Mouse (Mus musculus): ENCODE data around the gene Krtap4-16. TPM values are rescaled to one million over a fixed set of nuclear protein-coding genes. Genes with fewer than 3 reads are reported as not detected.
"Not testable (repeated sequence)": the region's sequence is repeated elsewhere in the genome, so short reads cannot be mapped to it uniquely, and the experiment has no call there.

Krtap4-16 gene
- polyA plus RNA-seq (2012; rRNA removed) (0.11 TPM in 1 of 2 replicates, not detected in the other), polyA plus RNA-seq (2014; fragmentation: Nextera tagmentation; extraction: Ambion mirVana) (not detected in 2 replicates)

GRCm38 (mm10) chr11:99851508-99851907 is at the start of gene Krtap4-16:
Krtap4-16 (minus strand) TSS chr11:99851608.
- Histone ChIP-seq H3K4me3 (ENCODE audit: insufficient read depth in 1 of 2, low read depth in 2 of 2, low read length in 2 of 2) (no peak within 1 kb of the TSS), H3K9me3 (ENCODE audit: control insufficient read depth, low read length) (no peaks in the 10 kb centered on the region), H3K27ac (no peak within 1 kb of the TSS), H3K9ac (replicated peaks) (no peak within 1 kb of the TSS), H3K27me3 (ENCODE audit: control insufficient read depth, insufficient read depth, low read length) (no peaks in the 10 kb centered on the region), H3K4me2 (ENCODE audit: low read depth) (no peak within 1 kb of the TSS), H3K4me1 (replicated peaks; ENCODE audit: control insufficient read depth in 2 of 2, insufficient read depth in 2 of 2, low read length in 1 of 2) (no peaks in the 10 kb centered on the region), H3K36me3 (replicated peaks; ENCODE audit: control insufficient read depth, insufficient read depth, low read depth) (no peaks in the 10 kb centered on the region)
- ATAC-seq (ENCODE audit: insufficient read depth) (no peak), DNase-seq (ENCODE audit: low read depth in 3 of 3, low spot score in 3 of 3) (no peak)
- TF ChIP-seq EP300 (IDR thresholded peaks at IDR 0.05; ENCODE audit: low read depth) (no peak), CTCF (IDR thresholded peaks at IDR 0.05; ENCODE audit: low read depth) (no peak)

GRCm38 (mm10) chr11:99878887-99879286 is 27.5 kb upstream of the Krtap4-16 start, which contains the start of gene Gm11567:
Gm11567 (plus strand) TSS chr11:99879187.
- H3K9ac ChIP-seq (replicated peaks); H3K4me2 ChIP-seq (ENCODE audit: low read depth); H3K27me3 ChIP-seq (ENCODE audit: control insufficient read depth, insufficient read depth, low read length); H3K9me3 ChIP-seq (ENCODE audit: control insufficient read depth, low read length); H3K27ac ChIP-seq; H3K4me1 ChIP-seq (replicated peaks; ENCODE audit: control insufficient read depth in 2 of 2, insufficient read depth in 2 of 2, low read length in 1 of 2); H3K36me3 ChIP-seq (replicated peaks; ENCODE audit: control insufficient read depth, insufficient read depth, low read depth); ATAC-seq (ENCODE audit: insufficient read depth); DNase-seq (ENCODE audit: low read depth in 3 of 3, low spot score in 3 of 3); H3K4me3 ChIP-seq (ENCODE audit: insufficient read depth in 1 of 2, low read depth in 2 of 2, low read length in 2 of 2): not testable (repeated sequence)
- 10% methylated on average over 1 of the region's 1 CpGs for WGBS (ENCODE audit: insufficient replicate concordance)

- H3K27me3 ChIP-seq (ENCODE audit: control insufficient read depth, insufficient read depth, low read length); H3K4me1 ChIP-seq (replicated peaks; ENCODE audit: control insufficient read depth in 2 of 2, insufficient read depth in 2 of 2, low read length in 1 of 2); H3K9me3 ChIP-seq (ENCODE audit: control insufficient read depth, low read length); H3K4me2 ChIP-seq (ENCODE audit: low read depth); H3K36me3 ChIP-seq (replicated peaks; ENCODE audit: control insufficient read depth, insufficient read depth, low read depth); H3K9ac ChIP-seq (replicated peaks); DNase-seq (ENCODE audit: low read depth in 3 of 3, low spot score in 3 of 3); H3K27ac ChIP-seq; H3K4me3 ChIP-seq (ENCODE audit: insufficient read depth in 1 of 2, low read depth in 2 of 2, low read length in 2 of 2); ATAC-seq (ENCODE audit: insufficient read depth): not testable (repeated sequence)
- 50% methylated on average over 1 of the region's 1 CpGs for WGBS (ENCODE audit: insufficient replicate concordance)
Observed at GRCm38 (mm10) chr11:99873089-99873488, 21.7 kb upstream of the Krtap4-16 start, which contains the start of gene Krtap9-1. Krtap9-1 (plus strand) TSS chr11:99873389.

- H3K4me1 ChIP-seq (replicated peaks; ENCODE audit: control insufficient read depth in 2 of 2, insufficient read depth in 2 of 2, low read length in 1 of 2) = not testable (repeated sequence)
Observed at GRCm38 (mm10) chr11:99864176-99864575, 12.8 kb upstream of the Krtap4-16 start, which contains the start of gene Gm11559. Gm11559 (plus strand) TSS chr11:99864476.

GRCm38 (mm10) chr11:99858761-99859160 is 7.4 kb upstream of the Krtap4-16 start:
- Histone ChIP-seq H3K27ac (no peak overlapping the region), H3K27me3 (ENCODE audit: control insufficient read depth, insufficient read depth, low read length) (no peaks in the 10 kb centered on the region), H3K4me1 (replicated peaks; ENCODE audit: control insufficient read depth in 2 of 2, insufficient read depth in 2 of 2, low read length in 1 of 2) (no peaks in the 10 kb centered on the region), H3K9ac (replicated peaks) (no peak overlapping the region), H3K36me3 (replicated peaks; ENCODE audit: control insufficient read depth, insufficient read depth, low read depth) (no peaks in the 10 kb centered on the region), H3K9me3 (ENCODE audit: control insufficient read depth, low read length) (no peaks in the 10 kb centered on the region), H3K4me3 (ENCODE audit: insufficient read depth in 1 of 2, low read depth in 2 of 2, low read length in 2 of 2) (no peak overlapping the region), H3K4me2 (ENCODE audit: low read depth) (no peak overlapping the region)
- no peak for TF ChIP-seq EP300 (IDR thresholded peaks at IDR 0.05; ENCODE audit: low read depth)
- TF ChIP-seq CTCF (IDR thresholded peaks at IDR 0.05; ENCODE audit: low read depth) = no peak
- DNase-seq (ENCODE audit: low read depth in 3 of 3, low spot score in 3 of 3) (no peak), ATAC-seq (ENCODE audit: insufficient read depth) (no peak)
- 52% methylated on average over 2 of the region's 2 CpGs for WGBS (ENCODE audit: insufficient replicate concordance)

More at GRCm38 (mm10) chr11:99864176-99864575, 12.8 kb upstream of the Krtap4-16 start, which contains the start of gene Gm11559:
- not testable (repeated sequence) for H3K4me2 ChIP-seq (ENCODE audit: low read depth); H3K4me3 ChIP-seq (ENCODE audit: insufficient read depth in 1 of 2, low read depth in 2 of 2, low read length in 2 of 2); ATAC-seq (ENCODE audit: insufficient read depth); H3K36me3 ChIP-seq (replicated peaks; ENCODE audit: control insufficient read depth, insufficient read depth, low read depth); H3K27ac ChIP-seq; H3K9ac ChIP-seq (replicated peaks); H3K9me3 ChIP-seq (ENCODE audit: control insufficient read depth, low read length); H3K27me3 ChIP-seq (ENCODE audit: control insufficient read depth, insufficient read depth, low read length); DNase-seq (ENCODE audit: low read depth in 3 of 3, low spot score in 3 of 3)
- WGBS (ENCODE audit: insufficient replicate concordance) = 25% methylated on average over 1 of the region's 1 CpGs
